Mouse (Mus musculus) brain, embryonic 14.5 days (tissue): ENCODE data around the gene F13a1.

Source experiments
- CTCF ChIP-seq: fragments of 200-500 bp; IDR thresholded peaks from 2 replicates; pipeline ENCODE4 v1.5.1; 2012; ENCODE audit warnings: inconsistent platforms, mild to moderate bottlenecking, moderate library complexity, borderline replicate concordance; ENCODE audit not compliant: insufficient read depth, insufficient read length; ENCODE audit errors: extremely low read depth
- POLR2A ChIP-seq: fragments of 200-500 bp; IDR thresholded peaks from 2 replicates; pipeline ENCODE4 v1.6.1; 2012; ENCODE audit warnings: mild to moderate bottlenecking, inconsistent platforms, borderline replicate concordance; ENCODE audit not compliant: poor library complexity, insufficient read depth, insufficient read length, severe bottlenecking; ENCODE audit errors: extremely low read depth

DNA sequence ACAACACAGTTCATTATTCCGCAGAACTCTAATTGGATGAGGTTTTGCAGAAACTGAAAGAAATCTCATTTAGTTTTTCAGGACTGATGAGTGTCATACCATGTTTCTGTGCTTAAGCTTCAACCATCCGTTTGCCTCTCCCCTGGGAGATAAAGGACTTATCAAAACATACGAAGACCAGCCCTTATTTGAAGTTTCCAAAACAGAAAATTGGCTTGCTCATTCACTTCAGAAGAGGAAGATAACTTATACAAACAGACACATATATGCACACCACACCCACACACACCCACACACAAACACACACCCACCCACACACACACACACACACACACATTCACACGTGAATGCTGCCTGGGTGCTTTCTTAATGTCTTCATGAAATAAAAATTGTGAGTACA, 20.8 kb upstream of the F13a1 start:
- TF ChIP-seq CTCF (no peak), POLR2A (no peak)
